Mouse (Mus musculus) ES-Bruce4 (cell line): ENCODE data around the gene Dnajb8. TPM values are rescaled to one million over a fixed set of nuclear protein-coding genes. Genes with fewer than 3 reads are reported as not detected.

ENCODE experiments used
- H3K27ac ChIP-seq: 2 replicates; pipeline ENCODE4 v1.5.1; 2012; ENCODE audit warnings: low read length, inconsistent platforms; ENCODE audit not compliant: insufficient read depth
- H3K27me3 ChIP-seq: 2 replicates; pipeline ENCODE4 v1.6.1; 2012; ENCODE audit warnings: mild to moderate bottlenecking, low read length, inconsistent platforms; ENCODE audit not compliant: control insufficient read depth, poor library complexity, insufficient read depth, severe bottlenecking
- H3K36me3 ChIP-seq: 2 replicates; pipeline ENCODE4 v1.6.1; 2012; ENCODE audit warnings: inconsistent platforms, mild to moderate bottlenecking, low read length, moderate library complexity; ENCODE audit not compliant: control insufficient read depth, poor library complexity, insufficient read depth, severe bottlenecking
- H3K4me1 ChIP-seq: one replicate; pipeline ENCODE4 v1.8.1; 2011; ENCODE audit warnings: low read length; ENCODE audit not compliant: control insufficient read depth, insufficient read depth
- H3K4me3 ChIP-seq: 2 replicates; pipeline ENCODE4 v1.5.1; 2011; ENCODE audit warnings: low read depth, mild to moderate bottlenecking, low read length
- H3K9ac ChIP-seq: 2 replicates; pipeline ENCODE4 v1.6.1; 2012; ENCODE audit warnings: low read depth, mild to moderate bottlenecking, inconsistent platforms; ENCODE audit not compliant: poor library complexity, severe bottlenecking
- H3K9me3 ChIP-seq: replicated peaks from 2 replicates; pipeline ENCODE4 v1.6.1; 2012; ENCODE audit warnings: mild to moderate bottlenecking, low read length, inconsistent platforms; ENCODE audit not compliant: control insufficient read depth, poor library complexity, insufficient read depth, severe bottlenecking
- CTCF ChIP-seq: IDR thresholded peaks from one replicate; pipeline ENCODE4 v1.8.1; 2011; ENCODE audit warnings: low read depth, low read length
- EP300 ChIP-seq: IDR thresholded peaks from 2 replicates; pipeline ENCODE4 v1.6.1; 2011; ENCODE audit warnings: low read depth, low read length; ENCODE audit not compliant: insufficient read depth
- POLR2A ChIP-seq: IDR thresholded peaks from one replicate; pipeline ENCODE4 v1.8.1; 2011; ENCODE audit warnings: low read length; ENCODE audit not compliant: insufficient read depth
- polyA plus RNA-seq: library from polyadenylated mRNA; stranded (reverse); fragments of >200 nt; gene quantifications from 2 replicates; pipeline ENCODE4 v1.2.4, GENCODE M21; 2011; ENCODE audit warnings: low read depth; ENCODE audit not compliant: missing spikeins, insufficient read depth, insufficient read length

Dnajb8 gene
- polyA plus RNA-seq, 1 experiment, result not detected

DNA sequence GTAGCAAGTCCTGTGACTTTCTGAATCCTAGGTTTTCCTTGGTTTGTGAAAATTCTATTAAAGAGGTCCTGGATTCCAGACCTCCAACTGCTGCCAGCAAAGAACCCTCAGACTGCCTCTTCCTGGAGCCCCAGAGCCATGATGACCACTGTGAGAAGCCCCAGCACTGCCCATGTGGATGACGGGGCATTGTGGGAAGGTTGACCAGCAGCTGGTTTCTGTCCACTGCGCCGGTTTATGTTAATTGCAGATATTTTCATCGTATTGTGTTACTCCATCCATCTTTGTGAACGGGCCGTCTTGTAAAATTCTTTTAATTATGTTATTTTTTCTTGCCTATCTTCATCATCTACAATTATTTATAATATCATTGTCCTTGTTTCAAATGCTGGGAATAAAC is 52.6 kb downstream of the Dnajb8 start:
- no peaks in the 10 kb centered on the region for H3K4me1 ChIP-seq
- H3K4me3 ChIP-seq, result no peak overlapping the region
- H3K27ac ChIP-seq, result no peak overlapping the region
- H3K9me3 ChIP-seq, result no peaks in the 10 kb centered on the region
- TF ChIP-seq POLR2A (no peak), CTCF (no peak), EP300 (no peak)
- H3K9ac ChIP-seq, result no peak overlapping the region
- no peaks in the 10 kb centered on the region for H3K36me3 ChIP-seq
- H3K27me3 ChIP-seq, result no peaks in the 10 kb centered on the region

DNA sequence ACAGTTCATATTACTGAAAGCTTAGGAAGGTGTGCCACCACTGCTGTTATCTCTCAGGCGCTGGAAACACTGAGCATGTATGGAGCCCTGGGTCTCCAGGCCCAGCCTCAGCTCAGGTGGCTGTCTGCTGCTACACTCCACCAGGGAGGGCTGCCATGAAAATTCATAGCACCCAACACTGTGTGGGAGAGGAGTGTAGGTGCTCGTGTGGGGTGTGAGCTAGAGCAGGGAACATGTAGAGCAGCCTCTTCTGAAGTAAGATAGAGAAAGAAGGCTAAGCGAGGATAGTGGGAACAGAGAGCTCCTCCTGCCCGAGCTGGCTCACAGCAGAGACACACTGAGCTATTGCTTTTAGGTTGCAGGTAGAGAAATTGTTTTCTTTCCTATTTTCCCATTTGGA is 54.2 kb downstream of the Dnajb8 start:
- no peaks in the 10 kb centered on the region for H3K36me3 ChIP-seq

GRCm38 (mm10) chr6:88277242-88277641 is 55.2 kb downstream of the Dnajb8 start:
- H3K9ac ChIP-seq, result no peak overlapping the region
- no peak overlapping the region for H3K4me3 ChIP-seq
- no peaks in the 10 kb centered on the region for H3K36me3 ChIP-seq
- H3K27me3 ChIP-seq, result no peaks in the 10 kb centered on the region
- H3K27ac ChIP-seq, result no peak overlapping the region
- no peak for TF ChIP-seq EP300
- TF ChIP-seq CTCF, result no peak
- no peak for TF ChIP-seq POLR2A
- no peaks in the 10 kb centered on the region for H3K4me1 ChIP-seq
- no peaks in the 10 kb centered on the region for H3K9me3 ChIP-seq

More for the DNA sequence above, 54.2 kb downstream of the Dnajb8 start:
- H3K4me3 ChIP-seq, result no peak overlapping the region
- no peak for TF ChIP-seq CTCF
- no peak for TF ChIP-seq POLR2A
- TF ChIP-seq EP300, result no peak
- H3K27ac ChIP-seq, result no peak overlapping the region
- no peaks in the 10 kb centered on the region for H3K4me1 ChIP-seq
- no peaks in the 10 kb centered on the region for H3K27me3 ChIP-seq
- H3K9me3 ChIP-seq, result no peaks in the 10 kb centered on the region
- H3K9ac ChIP-seq, result no peak overlapping the region

GRCm38 (mm10) chr6:88278141-88278540 is 56.1 kb downstream of the Dnajb8 start:
- Histone ChIP-seq H3K36me3 (no peaks in the 10 kb centered on the region), H3K4me1 (no peaks in the 10 kb centered on the region), H3K9ac (no peak overlapping the region), H3K27ac (no peak overlapping the region), H3K4me3 (no peak overlapping the region), H3K9me3 (no peaks in the 10 kb centered on the region), H3K27me3 (no peaks in the 10 kb centered on the region)
- TF ChIP-seq POLR2A (no peak), CTCF (no peak), EP300 (no peak)

DNA sequence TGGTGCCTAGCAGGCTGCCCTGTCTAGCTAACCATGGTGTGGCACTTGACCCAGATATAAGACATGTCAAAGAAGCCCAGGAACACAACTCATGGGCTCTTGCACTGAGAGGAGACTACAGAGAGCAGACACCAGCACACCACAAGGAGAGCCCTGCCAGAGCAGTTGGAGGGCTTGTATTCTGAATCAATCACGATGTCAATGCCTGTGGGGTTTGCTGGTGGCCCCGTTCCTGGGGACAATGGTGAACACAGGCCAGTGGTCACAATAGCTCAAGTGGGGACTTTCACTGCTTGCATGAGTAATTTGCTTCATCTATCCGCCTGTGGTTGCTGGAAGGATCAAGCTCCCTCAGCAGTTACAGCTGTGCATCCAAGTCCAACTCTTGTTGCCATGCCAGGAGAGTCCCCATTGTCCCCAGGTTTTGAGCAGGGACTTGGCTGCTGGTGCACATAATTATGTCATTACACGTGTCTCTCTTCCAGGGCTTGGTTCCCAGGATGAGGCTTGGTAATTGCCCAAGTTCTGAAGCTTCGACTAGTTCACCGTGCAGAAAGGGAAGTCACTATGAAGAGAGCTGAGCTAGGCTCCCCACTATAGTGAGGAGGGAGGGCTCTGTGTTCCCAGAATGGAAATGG is 68.2 kb downstream of the Dnajb8 start:
- Histone ChIP-seq H3K27me3 (no peaks in the 10 kb centered on the region), H3K4me1 (no peaks in the 10 kb centered on the region), H3K9ac (no peak overlapping the region), H3K9me3 (no peaks in the 10 kb centered on the region), H3K4me3 (no peak overlapping the region), H3K27ac (no peak overlapping the region), H3K36me3 (no peaks in the 10 kb centered on the region)
- no peak for TF ChIP-seq CTCF
- no peak for TF ChIP-seq EP300
- no peak for TF ChIP-seq POLR2A

DNA sequence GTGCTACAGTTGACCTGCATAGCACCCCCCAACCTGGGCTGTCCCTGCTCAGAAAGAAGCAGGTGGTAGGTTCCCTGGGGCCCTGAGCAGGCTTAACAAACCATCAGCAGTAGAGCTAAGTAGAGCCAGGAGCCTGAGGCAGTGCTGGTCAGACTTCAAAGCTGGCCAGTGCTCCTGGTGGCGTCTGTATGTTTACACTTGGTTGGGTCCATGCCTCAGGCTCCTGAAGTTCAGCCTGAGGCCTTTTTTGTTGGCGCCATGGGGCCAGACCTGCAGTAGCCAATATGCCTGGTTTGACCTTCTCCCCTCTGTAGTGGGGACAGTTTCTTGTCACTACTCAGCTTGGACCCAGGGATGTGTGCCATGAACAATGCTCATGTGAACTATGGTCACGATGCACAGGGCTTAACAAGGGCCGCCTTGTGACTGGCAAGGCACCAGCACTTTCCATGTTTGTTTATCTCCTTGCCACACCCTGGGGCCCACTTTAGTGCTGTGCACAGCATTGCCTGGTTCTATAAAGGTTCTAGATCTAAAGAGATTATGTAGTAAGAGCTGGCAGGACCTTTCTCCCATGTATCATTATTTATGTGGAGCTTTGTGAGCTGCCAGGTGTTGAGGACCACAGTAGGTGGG is 70.3 kb downstream of the Dnajb8 start:
- Histone ChIP-seq H3K9me3 (no peaks in the 10 kb centered on the region), H3K27ac (no peak overlapping the region), H3K27me3 (no peaks in the 10 kb centered on the region), H3K36me3 (no peaks in the 10 kb centered on the region), H3K4me1 (no peaks in the 10 kb centered on the region), H3K4me3 (no peak overlapping the region), H3K9ac (no peak overlapping the region)
- TF ChIP-seq EP300 (no peak), POLR2A (no peak), CTCF (no peak)
